Mouse (Mus musculus) bone marrow, adult 2 months (tissue): ENCODE results near the gene Nup210. TPM values are rescaled to one million over a fixed set of nuclear protein-coding genes. Genes with fewer than 3 reads are reported as not detected.
"Not testable (repeated sequence)": the region's sequence is repeated elsewhere in the genome, so short reads cannot be mapped to it uniquely, and the experiment has no call there.

Experiments
- H3K27ac ChIP-seq: fragments of 200-500 bp; 2 replicates; pipeline ENCODE4 v1.5.1; 2012; ENCODE audit warnings: low read depth, mild to moderate bottlenecking, control low read depth, inconsistent platforms, low read length; ENCODE audit not compliant: control insufficient read depth, poor library complexity, insufficient read depth
- H3K4me1 ChIP-seq: fragments of 200-500 bp; 2 replicates; pipeline ENCODE4 v1.6.1; 2011; ENCODE audit warnings: low read length; ENCODE audit not compliant: control insufficient read depth, insufficient read depth
- H3K4me3 ChIP-seq: fragments of 200-500 bp; replicated peaks from 2 replicates; pipeline ENCODE3; 2011; ENCODE audit warnings: mild to moderate bottlenecking, low read depth, low read length, control low read depth; ENCODE audit not compliant: control insufficient read depth
- CTCF ChIP-seq: fragments of 200-500 bp; IDR thresholded peaks from 2 replicates; pipeline ENCODE4 v1.5.1; 2011; ENCODE audit warnings: low read length, control low read depth; ENCODE audit not compliant: control insufficient read depth, insufficient read depth
- POLR2A ChIP-seq: fragments of 200-500 bp; IDR thresholded peaks from 2 replicates; pipeline ENCODE4 v1.6.1; 2011; ENCODE audit warnings: low read depth, mild to moderate bottlenecking, control low read depth, low read length, borderline replicate concordance; ENCODE audit not compliant: control insufficient read depth
- WGBS: fragments of 180-500 bp; shearing (Covaris S2); methylation state at CpG from one replicate; pipeline ENCODE4 v1.1.7; 2018; 5-methylcytosine and 5-hydroxymethylcytosine counted together
- polyA plus RNA-seq: library from polyadenylated mRNA; stranded (reverse); fragments of >200 nt; gene quantifications from 2 replicates; pipeline ENCODE4 v1.2.4, GENCODE M21; 2011; ENCODE audit warnings: low replicate concordance; ENCODE audit not compliant: missing spikeins, insufficient read depth, insufficient read length

The Nup210 gene
- polyA plus RNA-seq, 1 experiment, result 111 TPM

GRCm38 (mm10) chr6:91124286-91125227 lies 7.9 kb upstream of the Nup210 start:
- Histone ChIP-seq H3K27ac (peak overlapping the region; percentile 6; the same call in 1 of the 2 replicates), H3K4me3 (no peak overlapping the region), H3K4me1 (peaks cover 1% of the 10 kb centered on the region; the same call in 1 of the 2 replicates)
- 38% methylated on average over 7 of the region's 7 CpGs for WGBS
- TF ChIP-seq POLR2A (no peak), CTCF (no peak)

- 58% methylated on average over 3 of the region's 3 CpGs for WGBS
- H3K4me3 ChIP-seq, result no peak overlapping the region
- TF ChIP-seq POLR2A (no peak), CTCF (no peak)
- peaks cover 3% of the 10 kb centered on the region for H3K4me1 ChIP-seq
- H3K27ac ChIP-seq, result no peak overlapping the region
These were observed 6.8 kb upstream of the Nup210 start for GRCm38 (mm10) chr6:91123453-91123852.

GRCm38 (mm10) chr6:91121089-91121488 lies 4.5 kb upstream of the Nup210 start:
- 96% methylated on average over 7 of the region's 7 CpGs for WGBS
- H3K4me1 ChIP-seq, H3K27ac ChIP-seq, H3K4me3 ChIP-seq: not testable (repeated sequence)

- no peak overlapping the region for H3K27ac ChIP-seq
- H3K4me1 ChIP-seq, result peaks cover 3% of the 10 kb centered on the region
- WGBS, result 84% methylated on average over 2 of the region's 2 CpGs
- TF ChIP-seq CTCF (no peak), POLR2A (no peak)
- no peak overlapping the region for H3K4me3 ChIP-seq
These were observed 3.6 kb upstream of the Nup210 start for GRCm38 (mm10) chr6:91120206-91120605.

GRCm38 (mm10) chr6:91118526-91118925 lies 1.9 kb upstream of the Nup210 start:
- no peak for TF ChIP-seq CTCF
- no peak for TF ChIP-seq POLR2A
- Histone ChIP-seq H3K27ac (no peak overlapping the region), H3K4me3 (no peak overlapping the region), H3K4me1 (peaks cover 7% of the 10 kb centered on the region)

- peaks cover 7% of the 10 kb centered on the region for H3K4me1 ChIP-seq
- TF ChIP-seq CTCF (no peak), POLR2A (no peak)
These were observed 520 bp upstream of the Nup210 start for GRCm38 (mm10) chr6:91117149-91117548.

GRCm38 (mm10) chr6:91115863-91116243 lies 776 bp downstream of the Nup210 start:
- peak overlapping the region; percentile 97 for H3K27ac ChIP-seq
- TF ChIP-seq POLR2A (peak; percentile 20; the same call in 1 of the 2 replicates), CTCF (no peak)
- H3K4me3 ChIP-seq, result peak overlapping the region; percentile 58
- WGBS, result 3% methylated on average over 4 of the region's 4 CpGs
- peaks cover 12% of the 10 kb centered on the region for H3K4me1 ChIP-seq

More at GRCm38 (mm10) chr6:91117149-91117548, 520 bp upstream of the Nup210 start:
- H3K27ac ChIP-seq, result peak overlapping the region; percentile 47
- WGBS, result 10% methylated on average over 9 of the region's 9 CpGs
- H3K4me3 ChIP-seq, result peak overlapping the region; percentile 58

- Histone ChIP-seq H3K4me3 (peak overlapping the region; percentile 40), H3K4me1 (peaks cover 12% of the 10 kb centered on the region), H3K27ac (peak overlapping the region; percentile 19; the same call in 1 of the 2 replicates)
- 3% methylated on average over 1 of the region's 1 CpGs for WGBS
- TF ChIP-seq CTCF (no peak), POLR2A (no peak)
These were observed 1.5 kb downstream of the Nup210 start for GRCm38 (mm10) chr6:91115158-91115557.

- 3% methylated on average over 2 of the region's 2 CpGs for WGBS
- peaks cover 12% of the 10 kb centered on the region for H3K4me1 ChIP-seq
- peak overlapping the region; percentile 32 for H3K27ac ChIP-seq
- TF ChIP-seq CTCF, result no peak
- TF ChIP-seq POLR2A, result no peak
- H3K4me3 ChIP-seq, result no peak overlapping the region
These were observed 1.9 kb downstream of the Nup210 start for GRCm38 (mm10) chr6:91114716-91115115.
